Mouse (Mus musculus) lung, embryonic 16.5 days (tissue): ENCODE data around the gene Yae1d1. TPM values are rescaled to one million over a fixed set of nuclear protein-coding genes. Genes with fewer than 3 reads are reported as not detected.
"Not testable (repeated sequence)": the region's sequence is repeated elsewhere in the genome, so short reads cannot be mapped to it uniquely, and the experiment has no call there.

Source experiments
- ATAC-seq: fragments of 200-750 bp; cut with Nextera tagmentation; 2 replicates; pipeline ENCODE4 v1.8.0; 2017; ENCODE audit warnings: low read depth, mild to moderate bottlenecking, moderate library complexity
- H3K27ac ChIP-seq: fragments of 300-500 bp; sonication (generic); 2 replicates; pipeline ENCODE4 v1.5.1; 2014; ENCODE audit warnings: mild to moderate bottlenecking, control low read depth, low read length
- H3K27me3 ChIP-seq: fragments of 300-500 bp; sonication (generic); 2 replicates; pipeline ENCODE4 v1.6.1; 2014; ENCODE audit warnings: low read depth, low read length, mixed read lengths; ENCODE audit not compliant: control insufficient read depth, insufficient read depth
- H3K36me3 ChIP-seq: fragments of 300-500 bp; sonication (generic); 2 replicates; pipeline ENCODE4 v1.6.1; 2014; ENCODE audit warnings: low read length; ENCODE audit not compliant: control insufficient read depth, insufficient read depth
- H3K4me1 ChIP-seq: fragments of 300-500 bp; sonication (generic); replicated peaks from 2 replicates; pipeline ENCODE4 v1.6.1; 2014; ENCODE audit warnings: low read length, mixed read lengths; ENCODE audit not compliant: control insufficient read depth, insufficient read depth
- H3K4me2 ChIP-seq: fragments of 300-500 bp; sonication (generic); 2 replicates; pipeline ENCODE4 v1.6.1; 2014; ENCODE audit warnings: low read depth, low read length, control low read depth
- H3K4me3 ChIP-seq: fragments of 300-500 bp; sonication (generic); 2 replicates; pipeline ENCODE4 v1.5.1; 2014; ENCODE audit warnings: mild to moderate bottlenecking, low read length, control low read depth
- H3K9ac ChIP-seq: fragments of 300-500 bp; sonication (generic); 2 replicates; pipeline ENCODE4 v1.6.1; 2014; ENCODE audit warnings: low read length, control low read depth
- H3K9me3 ChIP-seq: fragments of 300-500 bp; sonication (generic); 2 replicates; pipeline ENCODE4 v1.6.1; 2016; ENCODE audit warnings: low read length; ENCODE audit not compliant: control insufficient read depth
- WGBS: fragments of 180-500 bp; shearing (Covaris S2); extraction: QIAGEN DNeasy Blood & Tissue Kit; methylation state at CpG from one replicate; pipeline ENCODE4 v1.1.7; 2014; 5-methylcytosine and 5-hydroxymethylcytosine counted together
- polyA plus RNA-seq: library from polyadenylated mRNA; unstranded; fragments of >200 nt; fragmentation: Nextera tagmentation; extraction: Ambion mirVana; gene quantifications from 2 replicates; pipeline ENCODE4 v1.2.1, GENCODE M21; 2015

Gene Yae1d1
- polyA plus RNA-seq, 1 experiment from 2014 or later: 65.5 TPM

DNA sequence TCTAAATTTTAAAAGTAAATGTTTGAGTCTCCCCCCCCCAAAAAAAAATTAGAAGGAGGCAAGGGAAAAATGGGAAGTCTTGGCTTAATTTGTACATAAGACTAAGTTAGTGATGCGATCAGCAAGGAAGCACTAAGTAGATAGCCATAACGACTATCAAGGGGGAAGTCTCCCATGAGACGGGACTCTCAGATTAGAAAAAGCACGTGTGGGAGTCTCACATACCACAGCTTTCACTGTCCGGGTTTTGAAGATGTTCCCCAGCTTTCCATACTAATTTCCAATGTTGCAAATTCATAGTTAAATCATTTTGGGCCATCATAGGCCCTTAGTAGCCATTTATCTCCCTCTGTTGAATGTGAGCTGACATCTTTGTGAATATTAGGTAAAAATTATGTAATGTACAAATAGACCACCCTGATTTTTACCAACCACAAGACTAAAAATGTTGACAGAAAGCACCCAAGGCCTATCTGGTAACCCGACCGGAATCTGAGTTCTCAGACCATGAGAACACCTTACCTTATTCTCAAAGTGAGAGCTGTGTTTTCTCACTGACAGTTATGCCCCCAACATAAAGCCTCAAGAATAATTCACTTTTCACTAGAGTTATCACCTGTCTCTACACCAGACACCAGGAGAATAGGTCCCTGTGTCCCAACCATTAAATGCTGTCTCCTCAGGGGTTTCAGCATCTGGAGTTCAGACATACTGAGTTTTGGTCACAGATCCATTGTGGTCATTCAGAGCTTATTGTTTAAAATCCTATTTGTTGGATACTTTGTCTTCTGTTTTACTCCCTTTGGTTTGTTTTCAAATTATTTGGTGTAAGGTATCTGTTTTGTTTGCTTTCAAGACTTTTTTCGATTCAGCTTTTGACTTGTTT, 16.1 kb downstream of the Yae1d1 start:
- Histone ChIP-seq H3K27me3 (no peaks in the 10 kb centered on the region), H3K27ac (no peak overlapping the region), H3K9ac (no peak overlapping the region), H3K4me3 (no peak overlapping the region), H3K9me3 (no peaks in the 10 kb centered on the region), H3K36me3 (no peaks in the 10 kb centered on the region), H3K4me1 (no peaks in the 10 kb centered on the region), H3K4me2 (no peak overlapping the region)
- WGBS: 70% methylated on average over 8 of the region's 8 CpGs
- no peak for ATAC-seq

DNA sequence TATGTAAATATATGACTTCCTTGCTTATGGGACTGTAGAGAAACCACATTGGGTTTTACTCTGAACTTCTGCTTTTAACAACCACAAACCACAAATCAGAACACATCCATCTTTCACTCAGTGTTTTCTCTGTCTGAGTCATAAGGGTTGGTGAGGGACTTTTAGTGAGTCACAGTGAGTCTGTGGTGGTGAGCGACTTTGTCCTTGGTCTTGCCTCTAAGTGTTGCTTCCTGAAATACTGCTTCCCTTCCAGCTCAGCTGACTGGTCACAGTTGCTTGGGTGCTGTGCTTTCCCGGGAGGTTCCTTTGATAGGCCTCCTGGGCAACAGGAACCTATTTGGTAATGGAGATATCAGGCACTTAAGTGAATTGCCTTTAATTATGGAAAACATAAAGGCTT, 17.3 kb downstream of the Yae1d1 start:
- ATAC-seq: no peak
- Histone ChIP-seq H3K4me1 (no peaks in the 10 kb centered on the region), H3K36me3 (no peaks in the 10 kb centered on the region), H3K9ac (no peak overlapping the region), H3K4me3 (no peak overlapping the region), H3K4me2 (no peak overlapping the region), H3K27me3 (no peaks in the 10 kb centered on the region), H3K9me3 (no peaks in the 10 kb centered on the region), H3K27ac (no peak overlapping the region)
- WGBS: 43% methylated on average over 2 of the region's 2 CpGs

DNA sequence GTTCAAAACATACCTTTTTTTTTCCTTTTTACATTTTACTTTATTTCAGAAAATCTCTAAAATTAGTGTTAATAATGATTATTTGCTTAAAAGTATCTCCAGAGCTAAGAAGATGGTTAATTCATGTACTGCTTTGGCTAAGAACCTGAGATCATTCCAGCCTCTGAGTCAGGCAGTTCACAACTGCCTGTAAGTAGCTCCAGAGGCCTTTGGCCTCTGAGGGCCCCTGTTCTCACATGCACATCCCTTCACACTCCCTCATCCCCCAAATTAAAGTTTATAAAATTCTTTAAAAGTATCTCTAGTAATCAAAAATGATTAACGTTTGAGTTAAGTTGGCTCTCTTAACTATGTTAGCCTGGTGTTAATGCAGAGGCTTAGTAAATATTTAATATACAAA, 17.7 kb downstream of the Yae1d1 start:
- ATAC-seq: no peak
- no peaks in the 10 kb centered on the region for H3K36me3 ChIP-seq
- H3K9ac ChIP-seq: no peak overlapping the region
- H3K4me1 ChIP-seq: no peaks in the 10 kb centered on the region
- H3K9me3 ChIP-seq: no peaks in the 10 kb centered on the region
- H3K4me3 ChIP-seq: no peak overlapping the region
- no peak overlapping the region for H3K27ac ChIP-seq
- H3K27me3 ChIP-seq: no peaks in the 10 kb centered on the region
- H3K4me2 ChIP-seq: no peak overlapping the region
- WGBS: 62% methylated on average over 1 of the region's 1 CpGs

DNA sequence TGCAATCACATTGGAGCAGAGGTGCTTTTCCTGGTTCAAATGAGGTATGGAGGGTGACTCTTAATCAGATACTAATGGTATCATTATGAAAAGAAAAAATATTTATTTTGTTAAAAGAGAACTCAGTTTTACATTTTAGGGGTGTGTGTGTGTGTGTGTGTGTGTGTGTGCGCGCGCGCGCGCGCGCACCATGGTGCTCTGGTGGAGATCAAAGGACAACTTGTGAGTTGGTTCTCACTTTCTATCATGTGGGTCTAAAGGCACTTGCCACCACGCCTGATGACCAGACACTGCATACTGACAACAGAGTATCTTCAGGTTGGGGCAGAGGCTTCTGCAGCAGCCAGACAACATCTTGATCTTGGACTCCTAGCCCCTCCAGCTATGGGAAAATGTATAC, 18.4 kb downstream of the Yae1d1 start:
- Histone ChIP-seq H3K9me3 (no peaks in the 10 kb centered on the region), H3K9ac (no peak overlapping the region), H3K27me3 (no peaks in the 10 kb centered on the region), H3K27ac (no peak overlapping the region), H3K4me1 (no peaks in the 10 kb centered on the region), H3K36me3 (no peaks in the 10 kb centered on the region), H3K4me2 (no peak overlapping the region), H3K4me3 (no peak overlapping the region)
- ATAC-seq: no peak
- WGBS: 94% methylated on average over 9 of the region's 9 CpGs

DNA sequence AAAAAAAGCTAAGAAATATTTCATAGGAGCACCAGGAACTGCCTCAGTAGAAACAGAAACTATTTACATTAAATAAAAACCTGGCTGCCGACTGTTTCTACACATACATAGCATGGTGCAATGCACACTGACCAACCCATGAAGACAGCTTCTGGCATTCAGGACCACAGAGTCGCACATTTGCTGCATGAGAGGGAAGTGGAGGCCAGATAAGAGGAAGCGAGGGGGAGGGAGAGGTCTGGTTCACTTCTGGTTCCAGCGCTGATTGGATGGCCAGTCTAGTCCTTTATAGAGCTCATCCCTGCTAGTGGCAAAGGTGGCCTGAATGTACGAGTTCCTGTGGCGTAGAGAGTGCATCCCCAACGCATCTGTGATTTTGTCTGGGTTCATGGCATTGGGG, 32.5 kb downstream of the Yae1d1 start:
- WGBS: 74% methylated on average over 7 of the region's 7 CpGs
- no peak overlapping the region for H3K9ac ChIP-seq
- no peaks in the 10 kb centered on the region for H3K9me3 ChIP-seq
- no peaks in the 10 kb centered on the region for H3K36me3 ChIP-seq
- ATAC-seq: no peak
- no peak overlapping the region for H3K4me2 ChIP-seq
- no peak overlapping the region for H3K27ac ChIP-seq
- H3K27me3 ChIP-seq: no peaks in the 10 kb centered on the region
- no peaks in the 10 kb centered on the region for H3K4me1 ChIP-seq
- H3K4me3 ChIP-seq: no peak overlapping the region

DNA sequence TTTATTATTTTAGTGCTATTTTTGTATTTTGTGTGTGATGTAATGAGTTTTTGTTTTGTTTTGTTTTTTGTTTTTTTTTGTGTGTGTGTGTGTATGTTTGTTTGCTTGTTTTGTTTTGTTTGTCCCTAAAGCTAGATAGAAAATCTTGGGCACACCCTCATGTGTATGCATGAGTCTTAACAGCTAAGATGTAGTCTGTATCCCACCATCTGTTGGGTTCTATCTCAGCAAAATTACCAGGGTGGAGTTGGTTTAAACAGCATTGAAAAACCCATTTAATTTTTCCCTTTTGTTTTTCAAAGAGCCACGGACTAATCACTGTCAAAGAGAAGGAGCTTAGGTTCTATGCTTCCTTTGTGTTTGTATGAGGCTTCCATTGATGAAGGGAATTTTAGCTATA, 38.9 kb downstream of the Yae1d1 start:
- Histone ChIP-seq H3K9me3 (no peaks in the 10 kb centered on the region), H3K4me2 (no peak overlapping the region), H3K27ac (no peak overlapping the region), H3K27me3 (no peaks in the 10 kb centered on the region), H3K36me3 (no peaks in the 10 kb centered on the region), H3K4me1 (no peaks in the 10 kb centered on the region), H3K9ac (no peak overlapping the region), H3K4me3 (no peak overlapping the region)
- ATAC-seq: no peak
- WGBS: 52% methylated on average over 1 of the region's 1 CpGs

DNA sequence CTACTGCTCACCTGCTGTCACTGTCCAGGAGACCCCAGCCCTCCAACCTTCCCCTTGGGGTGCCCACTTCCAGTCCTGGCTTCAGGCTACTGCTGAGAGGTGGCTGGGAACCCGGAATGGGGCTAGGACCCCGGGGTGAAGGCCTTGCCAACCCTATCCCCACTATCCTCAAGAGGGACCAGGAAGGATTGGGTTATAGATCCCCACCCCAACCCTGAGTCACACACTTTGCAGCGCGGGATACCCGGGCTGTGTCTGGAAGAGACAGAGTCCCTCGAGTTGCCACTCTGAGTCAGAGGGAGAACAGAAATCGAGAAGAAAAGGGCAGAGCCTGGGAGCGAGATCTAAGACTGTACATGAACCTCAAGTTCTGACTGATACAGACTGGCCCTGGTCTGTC, 42.6 kb downstream of the Yae1d1 start:
- not testable (repeated sequence) for H3K27ac ChIP-seq, H3K4me2 ChIP-seq, ATAC-seq, H3K4me3 ChIP-seq, H3K4me1 ChIP-seq, H3K27me3 ChIP-seq, H3K9ac ChIP-seq, H3K36me3 ChIP-seq, H3K9me3 ChIP-seq
- WGBS: 89% methylated on average over 8 of the region's 8 CpGs

DNA sequence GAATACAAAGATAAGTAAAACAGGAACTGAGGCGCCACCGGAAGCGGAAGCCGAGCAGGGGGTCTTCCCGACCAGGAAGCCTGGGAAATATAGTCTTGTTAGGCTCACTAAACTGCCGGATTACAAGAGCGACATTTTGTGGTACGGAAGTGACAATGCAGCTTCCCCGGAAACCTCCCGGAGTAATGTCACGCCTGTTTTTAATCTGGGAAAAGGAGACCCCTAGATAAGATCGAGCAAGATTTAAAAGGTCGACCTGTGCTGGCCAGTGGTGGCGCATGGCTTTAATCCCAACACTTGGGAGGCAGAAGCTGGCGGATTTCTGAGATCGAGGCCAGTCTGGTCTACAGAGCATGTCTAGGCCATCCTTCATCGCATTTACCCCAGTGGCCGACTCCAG, 43.6 kb downstream of the Yae1d1 start:
- no peak overlapping the region for H3K9ac ChIP-seq
- no peaks in the 10 kb centered on the region for H3K4me1 ChIP-seq
- no peak for ATAC-seq
- H3K27me3 ChIP-seq: no peaks in the 10 kb centered on the region
- no peak overlapping the region for H3K27ac ChIP-seq
- H3K4me3 ChIP-seq: no peak overlapping the region
- no peaks in the 10 kb centered on the region for H3K9me3 ChIP-seq
- no peak overlapping the region for H3K4me2 ChIP-seq
- no peaks in the 10 kb centered on the region for H3K36me3 ChIP-seq
- WGBS: 68% methylated on average over 18 of the region's 18 CpGs

DNA sequence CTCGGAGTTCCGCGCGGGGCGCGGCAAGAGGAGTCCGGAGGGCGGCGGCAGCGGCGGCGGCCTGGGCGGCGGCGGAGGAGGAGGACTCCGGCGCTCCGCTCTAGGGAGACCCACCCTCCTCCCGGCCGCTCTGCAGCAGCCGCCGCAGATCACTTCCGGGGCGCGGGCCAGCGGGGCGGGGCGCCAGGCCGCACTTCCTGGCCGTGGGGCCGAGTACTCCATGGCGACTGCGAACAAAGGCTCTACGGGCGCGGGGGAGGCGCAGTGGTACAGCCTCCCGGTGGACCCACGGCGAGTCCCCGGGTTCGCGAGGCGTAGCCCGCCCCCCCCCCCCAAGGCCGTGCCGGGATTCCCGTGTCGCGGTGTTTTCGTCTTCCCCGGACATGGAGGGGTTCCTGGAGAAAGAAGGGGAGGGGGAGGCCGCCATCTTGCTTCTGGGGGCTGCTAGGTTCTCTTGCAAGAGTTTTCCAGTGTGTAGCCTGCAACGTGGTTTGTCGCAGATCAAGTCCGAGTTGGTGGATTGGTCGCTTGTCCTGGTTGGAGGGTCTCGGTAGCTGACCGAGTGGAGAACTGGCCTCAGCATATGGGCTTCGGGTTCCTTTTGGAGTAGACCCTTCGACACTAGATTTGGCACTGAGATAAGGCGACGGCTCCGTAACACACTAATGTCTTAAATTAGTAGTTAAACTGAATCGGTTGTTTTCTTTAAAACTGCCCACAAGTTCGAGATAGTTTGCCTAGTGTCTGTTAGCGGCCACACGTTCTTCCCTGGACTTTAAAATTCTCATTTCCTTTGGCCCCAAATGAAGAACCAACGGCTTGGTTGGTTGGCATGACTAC, 48.9 kb downstream of the Yae1d1 start, which contains the start of gene Rala:
Gene Rala, minus strand, starts transcription at position 162 of the 840 bp plus-strand sequence.
- Histone ChIP-seq H3K4me2 (peak within 1 kb of the TSS; percentile 71), H3K27me3 (no peaks in the 10 kb centered on the region), H3K9ac (peak within 1 kb of the TSS; percentile 90), H3K27ac (peak within 1 kb of the TSS; percentile 90), H3K9me3 (no peaks in the 10 kb centered on the region), H3K36me3 (no peaks in the 10 kb centered on the region), H3K4me1 (peaks cover 9% of the 10 kb centered on the region), H3K4me3 (peak within 1 kb of the TSS; percentile 92)
- ATAC-seq: peak; percentile 99
- 9% methylated on average over 47 of the region's 69 CpGs for WGBS
